Mouse (Mus musculus) heart, embryonic 11.5 days (tissue): ENCODE measurements around the gene Gm8871. TPM values are rescaled to one million over a fixed set of nuclear protein-coding genes. Genes with fewer than 3 reads are reported as not detected.
"Not testable (repeated sequence)": the region's sequence is repeated elsewhere in the genome, so short reads cannot be mapped to it uniquely, and the experiment has no call there.

ENCODE experiments used
- ATAC-seq: fragments of 200-750 bp; cut with Nextera tagmentation; replicated peaks from 2 replicates; pipeline ENCODE4 v1.8.0; 2017; ENCODE audit warnings: moderate library complexity; ENCODE audit not compliant: insufficient number of reproducible peaks, low FRiP score, low TSS enrichment
- H3K27ac ChIP-seq: fragments of 300-500 bp; sonication (generic); 2 replicates; pipeline ENCODE4 v1.5.1; 2014; ENCODE audit warnings: mild to moderate bottlenecking, low read depth, low read length
- H3K27me3 ChIP-seq: fragments of 300-500 bp; sonication (generic); 2 replicates; pipeline ENCODE4 v1.6.1; 2014; ENCODE audit warnings: mild to moderate bottlenecking, low read length, mixed read lengths; ENCODE audit not compliant: control insufficient read depth, insufficient read depth
- H3K36me3 ChIP-seq: fragments of 300-500 bp; sonication (generic); 2 replicates; pipeline ENCODE4 v1.6.1; 2014; ENCODE audit warnings: mild to moderate bottlenecking, low read length, moderate library complexity, mixed read lengths; ENCODE audit not compliant: control insufficient read depth, insufficient read depth
- H3K4me1 ChIP-seq: fragments of 300-500 bp; sonication (generic); 2 replicates; pipeline ENCODE4 v1.6.1; 2014; ENCODE audit warnings: low read length; ENCODE audit not compliant: control insufficient read depth, insufficient read depth
- H3K4me2 ChIP-seq: fragments of 300-500 bp; sonication (generic); 2 replicates; pipeline ENCODE4 v1.6.1; 2014; ENCODE audit warnings: mild to moderate bottlenecking, moderate library complexity
- H3K4me3 ChIP-seq: fragments of 300-500 bp; sonication (generic); 2 replicates; pipeline ENCODE4 v1.5.1; 2014; ENCODE audit warnings: low read depth, low read length
- H3K9ac ChIP-seq: fragments of 300-500 bp; sonication (generic); 2 replicates; pipeline ENCODE4 v1.6.1; 2014; ENCODE audit warnings: mild to moderate bottlenecking, low read depth, low read length, moderate library complexity
- H3K9me3 ChIP-seq: fragments of 300-500 bp; sonication (generic); replicated peaks from 2 replicates; pipeline ENCODE4 v1.6.1; 2016; ENCODE audit warnings: low read length; ENCODE audit not compliant: control insufficient read depth
- WGBS: fragments of 180-500 bp; shearing (Covaris S2); extraction: QIAGEN DNeasy Blood & Tissue Kit; methylation state at CpG from one replicate; pipeline ENCODE4 v1.1.7; 2014; ENCODE audit not compliant: insufficient replicate concordance; 5-methylcytosine and 5-hydroxymethylcytosine counted together
- polyA plus RNA-seq: library from polyadenylated mRNA; unstranded; fragments of >200 nt; fragmentation: Nextera tagmentation; extraction: Ambion mirVana; gene quantifications from 2 replicates; pipeline ENCODE4 v1.2.1, GENCODE M21; 2014

The Gm8871 gene
- polyA plus RNA-seq: not detected in 2 replicates

GRCm38 (mm10) chr5:10947505-10947904 is at the start of gene Gm8871, which contains the start of gene Gm8857:
Gene Gm8871 (plus strand): TSS chr5:10947805.
Gene Gm8857 (plus strand): TSS chr5:10947807.
- not testable (repeated sequence) for H3K27ac ChIP-seq, H3K4me1 ChIP-seq, H3K9ac ChIP-seq, ATAC-seq, H3K36me3 ChIP-seq, H3K9me3 ChIP-seq, H3K27me3 ChIP-seq, H3K4me3 ChIP-seq, H3K4me2 ChIP-seq
- WGBS: 42% methylated on average over 2 of the region's 3 CpGs

DNA sequence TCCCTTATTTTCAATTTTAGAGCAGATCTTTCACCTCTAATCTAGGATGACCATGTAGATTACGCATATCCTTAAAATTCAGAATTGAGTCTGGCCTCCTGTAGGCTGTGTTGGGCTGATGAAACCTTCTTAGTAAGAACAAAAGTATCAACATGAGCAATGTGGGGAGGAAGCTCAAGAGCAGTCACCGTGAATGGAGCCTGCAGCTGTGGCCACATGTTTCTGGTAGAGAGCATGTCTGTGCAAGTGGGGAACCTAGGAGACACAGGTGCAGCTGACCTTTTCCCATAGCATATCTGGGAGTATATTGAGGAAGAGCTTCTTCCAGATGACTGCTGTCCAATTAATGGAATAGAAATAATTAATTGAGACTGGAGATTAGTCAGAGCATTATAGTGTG is 5.9 kb downstream of the Gm8871 start:
- not testable (repeated sequence) for H3K27ac ChIP-seq, H3K9me3 ChIP-seq, H3K4me2 ChIP-seq, H3K4me3 ChIP-seq, H3K4me1 ChIP-seq, H3K36me3 ChIP-seq, H3K27me3 ChIP-seq, H3K9ac ChIP-seq, ATAC-seq
- 57% methylated on average over 1 of the region's 2 CpGs for WGBS

GRCm38 (mm10) chr5:10958057-10958456 is 10.5 kb downstream of the Gm8871 start:
- H3K4me3 ChIP-seq, ATAC-seq, H3K4me1 ChIP-seq, H3K9ac ChIP-seq, H3K27ac ChIP-seq, H3K4me2 ChIP-seq, H3K36me3 ChIP-seq, H3K9me3 ChIP-seq, H3K27me3 ChIP-seq: not testable (repeated sequence)
- 85% methylated on average over 4 of the region's 8 CpGs for WGBS

Other genes starting within 250 kb of the Gm8871 start
- not detected in 2 replicates for gene Gm8857, start within 50 bp of the Gm8871 start, polyA plus RNA-seq
- gene Gm8879, start 179.8 kb downstream of the Gm8871 start, polyA plus RNA-seq: not detected in 2 replicates
- not detected in 2 replicates for gene Gm5861, start 235.3 kb downstream of the Gm8871 start, polyA plus RNA-seq